Mouse (Mus musculus) cortical plate, adult 2 months (tissue): ENCODE measurements at regions not wholly inside any gene's neighbourhood (a gene's known extent, or its start where the extent isn't known, plus 50 kb on each side); places are given as distances from the start of the nearest gene placed in this dataset.

Experiments
- CTCF ChIP-seq: fragments of 200-500 bp; IDR thresholded peaks from 2 replicates; pipeline ENCODE4 v1.5.1; 2011; ENCODE audit warnings: mild to moderate bottlenecking, control low read depth, low read length; ENCODE audit not compliant: insufficient read depth; ENCODE audit errors: extremely low read depth
- POLR2A ChIP-seq: fragments of 200-500 bp; IDR thresholded peaks from 2 replicates; pipeline ENCODE4 v1.6.1; 2011; ENCODE audit warnings: mild to moderate bottlenecking, low read length, control low read depth; ENCODE audit not compliant: insufficient read depth; ENCODE audit errors: extremely low read depth

DNA sequence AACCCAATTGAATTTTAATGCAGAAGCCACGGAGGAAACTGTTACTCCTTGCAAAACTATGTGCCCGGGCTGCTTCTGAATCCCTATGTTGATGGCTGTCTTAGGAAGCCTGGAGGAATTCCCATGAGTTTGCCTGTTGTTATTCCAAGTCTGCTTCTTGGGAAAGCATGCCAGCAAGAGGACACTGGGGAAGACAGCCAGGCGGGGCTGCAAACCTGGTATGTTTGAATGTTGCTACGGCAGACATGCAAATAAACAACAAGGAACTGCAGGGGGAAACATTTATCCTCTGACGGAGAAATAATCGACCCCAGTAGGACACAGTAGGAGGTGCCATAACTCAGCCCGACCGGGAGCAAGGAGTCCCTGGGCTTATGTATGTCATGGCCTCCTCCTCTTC lies 168.0 kb downstream of the Gm11077 start:
- TF ChIP-seq CTCF (no peak), POLR2A (no peak)
